Mouse (Mus musculus) stomach, embryonic 15.5 days (tissue): ENCODE results near the gene Mkln1. TPM values are rescaled to one million over a fixed set of nuclear protein-coding genes. Genes with fewer than 3 reads are reported as not detected.

Experiments used
- ATAC-seq: fragments of 200-750 bp; cut with Nextera tagmentation; 2 replicates; pipeline ENCODE4 v1.8.0; 2017; ENCODE audit warnings: low read depth, moderate number of reproducible peaks, moderate TSS enrichment; ENCODE audit not compliant: insufficient read depth, low FRiP score
- H3K27ac ChIP-seq: fragments of 300-500 bp; sonication (generic); 2 replicates; pipeline ENCODE4 v1.5.1; 2015; ENCODE audit warnings: mild to moderate bottlenecking, inconsistent platforms
- H3K27me3 ChIP-seq: fragments of 300-500 bp; sonication (generic); replicated peaks from 2 replicates; pipeline ENCODE4 v1.6.1; 2015; ENCODE audit warnings: inconsistent platforms
- H3K36me3 ChIP-seq: fragments of 300-500 bp; sonication (generic); 2 replicates; pipeline ENCODE4 v1.6.1; 2015; ENCODE audit warnings: inconsistent platforms
- H3K4me1 ChIP-seq: fragments of 300-500 bp; sonication (generic); 2 replicates; pipeline ENCODE4 v1.6.1; 2015; ENCODE audit warnings: inconsistent platforms
- H3K4me2 ChIP-seq: fragments of 300-500 bp; sonication (generic); 2 replicates; pipeline ENCODE4 v1.6.1; 2015; ENCODE audit warnings: mild to moderate bottlenecking, inconsistent platforms
- H3K4me3 ChIP-seq: fragments of 300-500 bp; sonication (generic); replicated peaks from 2 replicates; pipeline ENCODE4 v1.5.1; 2015; ENCODE audit warnings: inconsistent platforms
- H3K9ac ChIP-seq: fragments of 300-500 bp; sonication (generic); 2 replicates; pipeline ENCODE4 v1.6.1; 2015; ENCODE audit warnings: inconsistent platforms
- H3K9me3 ChIP-seq: fragments of 300-500 bp; sonication (generic); 2 replicates; pipeline ENCODE4 v1.6.1; 2016; ENCODE audit warnings: inconsistent platforms
- WGBS: fragments of 180-500 bp; shearing (Covaris S2); methylation state at CpG from one replicate; pipeline ENCODE4 v1.1.7; 2015; 5-methylcytosine and 5-hydroxymethylcytosine counted together
- polyA plus RNA-seq: library from polyadenylated mRNA; unstranded; fragments of >200 nt; fragmentation: Nextera tagmentation; extraction: Ambion mirVana; gene quantifications from 2 replicates; pipeline ENCODE4 v1.2.1, GENCODE M21; 2015

Gene Mkln1
- polyA plus RNA-seq, 1 experiment from 2014 or later, result 165 TPM

DNA sequence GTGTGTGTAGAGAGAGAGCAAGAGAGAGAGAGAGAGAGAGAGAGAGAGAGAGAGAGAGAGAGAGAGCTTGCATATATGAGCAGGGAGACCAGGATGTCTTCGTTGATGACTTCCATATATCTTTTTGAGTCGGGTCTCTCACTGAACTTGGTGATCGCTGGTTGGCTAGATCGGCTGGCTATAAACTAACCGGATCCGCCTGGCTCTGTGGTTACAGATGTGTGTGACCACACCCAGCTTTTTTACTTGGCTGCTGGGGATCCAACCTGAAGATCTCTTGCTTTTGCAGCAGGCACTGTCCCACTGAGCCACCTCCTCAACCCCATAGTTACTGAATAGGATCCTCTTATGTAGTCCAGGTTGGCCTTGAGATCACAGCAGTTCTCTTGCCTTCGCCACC, 15.5 kb upstream of the Mkln1 start:
- Histone ChIP-seq H3K27me3 (no peaks in the 10 kb centered on the region), H3K9ac (no peak overlapping the region), H3K4me3 (no peak overlapping the region), H3K27ac (no peak overlapping the region), H3K4me1 (no peaks in the 10 kb centered on the region), H3K4me2 (no peak overlapping the region), H3K36me3 (no peaks in the 10 kb centered on the region), H3K9me3 (no peaks in the 10 kb centered on the region)
- ATAC-seq, result no peak
- WGBS, result 85% methylated on average over 7 of the region's 7 CpGs

DNA sequence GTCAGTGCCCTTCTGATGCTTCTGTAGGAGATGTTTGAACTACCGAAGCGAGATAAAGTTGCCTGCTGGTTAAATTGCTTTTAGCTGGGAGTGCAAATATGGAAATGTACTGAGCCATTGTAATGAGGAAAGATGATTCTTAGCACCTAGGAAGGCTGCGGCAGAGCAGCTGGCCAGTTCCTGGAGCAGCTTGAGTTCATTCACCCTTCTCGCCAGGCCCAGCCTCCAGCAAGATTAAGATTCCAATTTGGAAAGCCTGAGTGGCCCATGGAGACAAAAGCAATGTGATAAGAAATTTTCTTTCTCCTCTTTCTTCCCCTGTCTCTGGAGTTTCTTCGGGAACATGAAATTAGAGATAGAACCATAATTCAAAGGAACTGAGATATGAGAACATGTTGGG, 13.7 kb upstream of the Mkln1 start:
- 59% methylated on average over 5 of the region's 5 CpGs for WGBS
- no peak overlapping the region for H3K4me3 ChIP-seq
- H3K27me3 ChIP-seq, result no peaks in the 10 kb centered on the region
- H3K9ac ChIP-seq, result no peak overlapping the region
- no peak for ATAC-seq
- H3K27ac ChIP-seq, result no peak overlapping the region
- no peaks in the 10 kb centered on the region for H3K9me3 ChIP-seq
- H3K36me3 ChIP-seq, result no peaks in the 10 kb centered on the region
- H3K4me2 ChIP-seq, result no peak overlapping the region
- H3K4me1 ChIP-seq, result no peaks in the 10 kb centered on the region

DNA sequence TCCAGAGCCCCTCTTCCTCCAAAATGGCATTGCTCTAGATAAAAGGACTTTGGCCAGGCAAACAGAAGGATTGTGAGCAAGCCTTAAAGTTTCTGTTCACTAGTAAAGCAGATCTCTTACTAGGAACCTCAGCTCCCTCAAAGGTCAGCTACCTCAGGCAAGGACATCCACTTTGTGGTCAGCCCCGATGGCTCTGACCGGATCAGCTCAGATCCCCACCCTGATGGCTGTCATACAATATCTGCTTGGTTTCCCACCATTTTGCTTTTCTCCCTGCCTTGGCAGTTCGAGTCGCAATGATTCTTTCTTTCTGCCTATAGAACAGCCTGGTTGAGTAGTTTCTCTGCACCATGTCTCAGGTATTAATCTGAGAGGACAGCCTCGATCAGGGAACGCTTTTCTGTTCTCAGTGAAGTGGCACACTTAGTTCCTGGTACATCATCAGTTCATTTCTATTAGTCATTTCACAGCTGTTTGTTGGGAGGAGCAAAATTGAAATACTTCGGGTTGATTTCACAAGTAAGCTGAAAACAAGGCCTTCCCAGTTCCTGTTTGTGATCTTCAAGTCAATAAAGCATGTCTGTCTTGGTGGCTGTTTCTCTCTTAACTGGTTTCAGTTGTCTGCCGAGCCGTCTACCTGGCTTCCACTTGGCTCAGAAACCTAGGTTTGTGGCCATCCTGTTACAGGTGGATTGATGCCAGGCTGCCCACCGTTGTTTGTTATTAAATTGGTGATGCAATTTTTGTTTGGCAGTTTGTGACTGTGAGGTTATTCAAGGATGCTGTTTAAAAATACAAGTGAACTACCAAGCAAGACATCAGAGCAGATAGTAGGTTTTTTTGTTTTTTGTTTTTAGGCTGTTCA, 13.0 kb upstream of the Mkln1 start:
- Histone ChIP-seq H3K4me3 (no peak overlapping the region), H3K4me2 (no peak overlapping the region), H3K4me1 (no peaks in the 10 kb centered on the region), H3K36me3 (no peaks in the 10 kb centered on the region), H3K9ac (no peak overlapping the region), H3K27ac (no peak overlapping the region), H3K9me3 (no peaks in the 10 kb centered on the region), H3K27me3 (no peaks in the 10 kb centered on the region)
- ATAC-seq, result no peak
- 86% methylated on average over 10 of the region's 10 CpGs for WGBS

DNA sequence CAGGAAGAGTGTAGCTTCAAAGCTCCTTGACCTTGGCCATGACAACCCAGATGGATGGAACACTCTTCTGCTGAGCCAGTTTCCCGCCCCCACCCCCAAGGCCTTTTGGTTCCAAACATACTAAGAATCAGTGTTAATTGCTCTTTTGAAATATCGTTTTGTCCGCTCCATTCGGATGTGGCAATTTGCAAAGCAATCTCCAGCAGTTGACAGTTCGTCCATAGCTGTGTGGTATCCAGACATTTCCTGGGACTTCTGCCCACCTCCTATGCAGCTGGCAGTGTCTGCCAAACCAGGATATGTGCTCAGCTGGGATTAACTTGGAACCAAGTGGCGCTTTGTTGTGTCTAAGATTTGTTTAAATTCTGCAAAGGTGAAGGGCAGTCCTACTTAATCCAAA, 8.8 kb upstream of the Mkln1 start:
- H3K4me3 ChIP-seq, result no peak overlapping the region
- ATAC-seq, result no peak
- H3K27ac ChIP-seq, result no peak overlapping the region
- H3K36me3 ChIP-seq, result no peaks in the 10 kb centered on the region
- no peaks in the 10 kb centered on the region for H3K27me3 ChIP-seq
- no peaks in the 10 kb centered on the region for H3K9me3 ChIP-seq
- no peak overlapping the region for H3K4me2 ChIP-seq
- H3K9ac ChIP-seq, result no peak overlapping the region
- no peaks in the 10 kb centered on the region for H3K4me1 ChIP-seq
- WGBS, result 63% methylated on average over 6 of the region's 6 CpGs

DNA sequence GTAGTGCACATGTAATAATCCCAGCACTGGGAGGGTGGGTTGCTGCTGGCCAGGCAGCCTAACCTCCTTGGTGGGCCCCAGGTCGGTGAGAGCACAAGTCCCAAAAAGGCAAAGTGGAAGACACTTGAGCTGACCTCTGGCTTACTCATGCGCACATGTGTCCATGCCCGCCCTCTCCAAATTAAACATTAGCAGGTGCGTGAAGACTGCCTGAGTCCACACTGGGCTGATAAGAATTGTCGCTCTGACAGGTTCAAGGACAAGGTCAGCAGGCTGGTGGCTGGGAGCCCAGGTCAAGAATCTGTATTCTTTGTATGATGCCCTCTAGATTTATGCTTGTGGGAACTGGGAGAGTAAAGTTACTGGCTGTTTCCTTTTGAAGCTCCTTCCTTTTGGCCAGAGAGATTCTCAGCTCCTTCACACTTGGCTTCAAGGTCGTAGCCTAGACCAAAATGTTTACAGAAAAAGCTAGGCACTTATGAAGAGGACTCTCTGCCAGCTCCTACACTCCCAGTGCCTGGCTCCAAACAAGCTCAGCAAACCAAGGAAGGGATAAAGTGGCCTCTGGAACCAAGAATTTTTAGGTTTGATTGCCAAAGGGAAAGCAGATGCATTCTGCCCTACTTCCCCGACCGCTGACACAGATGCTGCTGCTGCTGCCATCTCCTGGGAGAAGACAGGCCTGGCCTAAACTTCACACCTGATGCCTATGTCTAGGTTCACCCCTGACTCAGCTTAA, 8.1 kb upstream of the Mkln1 start:
- Histone ChIP-seq H3K4me2 (no peak overlapping the region), H3K4me1 (no peaks in the 10 kb centered on the region), H3K27ac (no peak overlapping the region), H3K36me3 (no peaks in the 10 kb centered on the region), H3K27me3 (no peaks in the 10 kb centered on the region), H3K4me3 (no peak overlapping the region), H3K9ac (no peak overlapping the region), H3K9me3 (no peaks in the 10 kb centered on the region)
- 0 out of 2 replicates have a peak, but pooled peaks have one; percentile 56 for ATAC-seq
- 42% methylated on average over 8 of the region's 8 CpGs for WGBS

DNA sequence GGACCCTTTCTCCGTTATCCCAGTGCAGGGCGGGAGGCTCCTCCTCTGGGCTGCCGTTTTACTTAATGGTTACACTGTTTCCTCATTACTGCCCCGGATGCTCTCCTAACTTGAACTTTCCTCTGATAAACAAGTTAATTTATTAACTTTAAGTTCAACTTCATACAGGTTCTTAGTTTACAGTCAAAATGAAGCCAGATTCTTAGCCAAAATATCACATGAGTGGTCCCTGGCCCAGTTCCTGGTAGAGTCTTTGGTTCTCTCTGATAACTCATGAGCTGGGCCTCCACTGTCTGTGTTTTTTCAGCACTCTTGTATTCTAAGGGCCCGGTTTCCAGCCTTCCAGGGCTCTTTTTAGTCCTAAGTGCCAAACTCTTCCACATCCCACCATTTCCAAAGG, 5.7 kb upstream of the Mkln1 start:
- WGBS, result 81% methylated on average over 5 of the region's 5 CpGs
- Histone ChIP-seq H3K36me3 (no peaks in the 10 kb centered on the region), H3K27ac (no peak overlapping the region), H3K4me3 (no peak overlapping the region), H3K9ac (no peak overlapping the region), H3K9me3 (no peaks in the 10 kb centered on the region), H3K27me3 (no peaks in the 10 kb centered on the region), H3K4me1 (no peaks in the 10 kb centered on the region), H3K4me2 (no peak overlapping the region)
- no peak for ATAC-seq

DNA sequence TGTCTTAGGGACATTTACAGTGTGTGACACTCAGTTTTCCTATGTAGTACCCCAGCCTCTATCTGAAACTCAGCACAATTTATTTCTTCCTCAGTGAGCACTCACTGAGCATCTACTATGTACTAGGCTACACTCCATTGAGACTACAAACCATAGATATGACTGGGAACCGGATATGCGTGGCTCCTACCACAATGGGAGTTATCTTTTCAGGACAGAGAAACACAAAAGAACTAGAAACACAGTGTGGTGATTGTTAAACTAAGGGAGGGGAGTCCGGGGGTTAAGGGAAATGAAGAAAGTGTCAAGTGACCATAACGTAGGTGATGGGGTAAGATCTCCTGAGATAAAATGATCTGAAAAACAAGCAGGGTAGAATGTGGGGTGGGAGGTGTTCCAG, 2.4 kb upstream of the Mkln1 start:
- Histone ChIP-seq H3K27me3 (no peaks in the 10 kb centered on the region), H3K9ac (no peak overlapping the region), H3K27ac (no peak overlapping the region), H3K4me1 (peaks cover 13% of the 10 kb centered on the region), H3K4me2 (no peak overlapping the region), H3K4me3 (no peak overlapping the region), H3K9me3 (no peaks in the 10 kb centered on the region), H3K36me3 (no peaks in the 10 kb centered on the region)
- no peak for ATAC-seq
- 73% methylated on average over 4 of the region's 4 CpGs for WGBS

DNA sequence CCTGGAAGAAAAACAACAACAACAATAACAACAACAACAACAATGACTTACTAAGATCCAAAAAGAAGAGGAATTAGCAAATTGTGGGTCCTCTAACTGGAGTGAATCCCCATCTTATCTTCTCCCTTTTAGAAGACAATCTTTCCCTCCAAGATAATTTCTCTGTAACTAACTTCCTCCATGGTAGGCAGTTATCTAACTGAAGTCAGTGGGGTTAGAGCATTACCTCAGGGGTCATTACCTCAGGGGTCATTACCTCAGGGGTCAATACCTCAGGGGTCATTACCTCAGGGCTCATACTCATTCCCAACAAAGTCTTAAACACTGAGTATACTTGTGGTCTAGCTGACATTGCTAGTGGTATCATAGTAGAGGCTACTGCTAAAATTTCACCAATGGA, 1.2 kb upstream of the Mkln1 start:
- Histone ChIP-seq H3K4me1 (peaks cover 16% of the 10 kb centered on the region), H3K27ac (no peak overlapping the region), H3K4me2 (no peak overlapping the region), H3K27me3 (no peaks in the 10 kb centered on the region), H3K9ac (no peak overlapping the region), H3K36me3 (no peaks in the 10 kb centered on the region), H3K9me3 (no peaks in the 10 kb centered on the region), H3K4me3 (no peak overlapping the region)
- no peak for ATAC-seq

DNA sequence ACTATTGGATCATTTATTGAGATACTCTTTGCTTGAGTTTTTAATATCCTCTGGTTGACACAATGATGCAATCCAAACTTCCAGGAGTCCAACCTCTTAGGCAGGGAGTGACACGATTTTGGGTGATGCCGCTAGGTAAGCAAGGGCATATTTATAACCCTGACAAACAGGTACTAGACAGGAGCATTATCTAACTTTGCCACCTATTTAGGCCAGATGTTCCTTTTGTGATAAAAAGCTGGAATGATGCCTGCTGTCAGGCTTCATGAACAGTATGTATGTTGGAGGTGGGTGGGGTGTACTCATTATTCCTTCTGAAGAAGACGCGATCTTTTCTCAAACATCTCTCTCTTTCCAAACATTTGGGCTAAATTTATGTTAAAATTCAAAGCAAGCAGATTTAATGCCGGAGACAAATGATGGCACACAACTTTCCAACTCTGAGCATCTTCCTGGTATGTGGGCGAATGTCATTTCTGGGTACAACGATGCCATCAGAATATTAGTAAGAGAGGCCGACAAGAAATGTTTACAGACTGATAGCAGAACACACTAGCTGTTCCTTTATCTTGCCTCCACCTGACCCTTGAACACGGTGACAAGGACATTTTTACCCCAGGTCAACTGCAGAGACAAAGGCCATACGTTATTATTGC, 632 bp upstream of the Mkln1 start:
- H3K4me2 ChIP-seq, result peak overlapping the region; percentile 70
- no peak overlapping the region for H3K9ac ChIP-seq
- H3K4me1 ChIP-seq, result peaks cover 16% of the 10 kb centered on the region
- ATAC-seq, result no peak
- peak overlapping the region; percentile 95 for H3K4me3 ChIP-seq
- no peaks in the 10 kb centered on the region for H3K36me3 ChIP-seq
- no peaks in the 10 kb centered on the region for H3K27me3 ChIP-seq
- no peaks in the 10 kb centered on the region for H3K9me3 ChIP-seq
- WGBS, result 49% methylated on average over 10 of the region's 10 CpGs
- H3K27ac ChIP-seq, result no peak overlapping the region; the same call in 1 of the 2 replicates

DNA sequence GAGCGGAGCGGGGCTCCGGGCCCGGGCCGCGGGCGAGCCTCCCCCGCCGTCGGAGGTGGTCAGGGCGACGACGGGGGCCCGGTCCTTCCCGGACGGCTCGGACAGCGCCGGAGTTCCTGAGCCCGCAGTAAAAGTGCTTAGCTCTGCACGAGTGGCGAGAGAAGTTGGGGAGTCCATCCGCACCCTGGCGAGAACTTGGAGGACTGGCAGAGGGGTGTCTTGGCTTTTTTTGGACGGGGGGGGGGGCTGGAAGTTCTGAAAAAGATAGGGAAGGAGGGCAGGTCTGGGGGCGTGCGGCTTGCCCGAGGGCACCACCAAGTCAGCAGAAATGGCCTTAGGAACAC, 643 bp downstream of the Mkln1 start:
- H3K4me3 ChIP-seq, result peak overlapping the region; percentile 95
- peak overlapping the region; percentile 70 for H3K4me2 ChIP-seq
- H3K4me1 ChIP-seq, result peaks cover 16% of the 10 kb centered on the region
- H3K36me3 ChIP-seq, result no peaks in the 10 kb centered on the region
- no peaks in the 10 kb centered on the region for H3K9me3 ChIP-seq
- no peaks in the 10 kb centered on the region for H3K27me3 ChIP-seq
- H3K27ac ChIP-seq, result peak overlapping the region; percentile 93
- H3K9ac ChIP-seq, result peak overlapping the region; percentile 99
- WGBS, result 0% methylated on average over 28 of the region's 28 CpGs
- peak; percentile 36 for ATAC-seq

DNA sequence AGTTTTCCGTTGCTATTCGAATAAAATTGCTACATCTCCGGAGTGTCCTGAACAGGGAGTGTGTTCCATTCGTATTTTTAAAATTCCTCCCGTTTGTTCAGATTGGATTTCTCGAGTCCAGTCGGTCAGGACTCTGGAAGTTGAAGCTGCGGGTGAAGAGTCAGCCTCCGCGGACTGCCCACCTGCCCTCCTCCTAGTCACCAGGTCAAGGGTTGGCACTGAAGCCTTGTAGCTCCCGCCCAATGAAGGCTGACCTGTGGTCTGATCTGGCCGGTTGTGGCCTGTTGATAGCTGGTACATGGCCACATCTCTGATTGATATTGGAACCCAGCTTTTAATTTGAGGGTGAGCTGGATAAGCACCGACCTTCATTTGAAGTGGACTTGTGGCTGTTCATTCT, 1.0 kb downstream of the Mkln1 start:
- 2% methylated on average over 13 of the region's 13 CpGs for WGBS

DNA sequence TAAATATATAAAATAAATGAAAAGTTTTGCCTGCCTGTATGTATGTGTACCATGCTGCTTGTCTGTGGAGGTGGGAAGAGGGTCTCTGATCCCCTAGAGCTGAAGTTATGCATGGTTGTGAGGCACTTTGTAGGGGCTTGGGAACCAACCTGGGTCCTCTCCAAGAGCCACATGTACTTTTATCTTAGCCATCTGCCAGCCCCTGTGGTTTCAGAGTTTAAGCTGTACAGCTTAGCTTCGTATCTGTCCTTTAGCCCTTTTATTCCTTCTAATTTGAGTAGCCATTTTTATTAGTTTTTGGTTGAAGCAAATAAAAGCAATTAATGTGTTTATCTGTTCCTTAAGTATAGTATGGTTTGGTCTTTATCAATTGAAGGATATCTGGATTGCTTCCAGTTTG, 12.5 kb downstream of the Mkln1 start:
- Histone ChIP-seq H3K36me3 (no peaks in the 10 kb centered on the region), H3K9me3 (no peaks in the 10 kb centered on the region), H3K27ac (no peak overlapping the region), H3K4me1 (peaks cover 3% of the 10 kb centered on the region; the same call in 1 of the 2 replicates), H3K27me3 (no peaks in the 10 kb centered on the region), H3K4me2 (no peak overlapping the region), H3K9ac (no peak overlapping the region), H3K4me3 (no peak overlapping the region)
- no peak for ATAC-seq
- WGBS, result 71% methylated on average over 1 of the region's 1 CpGs

More for the DNA sequence above, 1.0 kb downstream of the Mkln1 start:
- ATAC-seq, result no peak
- Histone ChIP-seq H3K4me1 (peaks cover 16% of the 10 kb centered on the region), H3K27me3 (no peaks in the 10 kb centered on the region), H3K9ac (peak overlapping the region; percentile 99), H3K36me3 (no peaks in the 10 kb centered on the region), H3K27ac (peak overlapping the region; percentile 93; the same call in 1 of the 2 replicates), H3K9me3 (no peaks in the 10 kb centered on the region), H3K4me3 (peak overlapping the region; percentile 95), H3K4me2 (peak overlapping the region; percentile 70)
